Mouse (Mus musculus) testis, adult 2 months (tissue): ENCODE measurements around the gene Tax1bp3.

Experiments
- CTCF ChIP-seq: fragments of 200-500 bp; IDR thresholded peaks from 2 replicates; pipeline ENCODE4 v1.5.1; 2012; ENCODE audit warnings: low read depth, mild to moderate bottlenecking, inconsistent platforms, low read length, moderate library complexity; ENCODE audit not compliant: control insufficient read depth, insufficient read depth, insufficient replicate concordance
- POLR2A ChIP-seq: fragments of 200-500 bp; IDR thresholded peaks from 2 replicates; pipeline ENCODE4 v1.6.1; 2012; ENCODE audit warnings: low read depth, mild to moderate bottlenecking, inconsistent platforms, low read length, moderate library complexity; ENCODE audit not compliant: control insufficient read depth

DNA sequence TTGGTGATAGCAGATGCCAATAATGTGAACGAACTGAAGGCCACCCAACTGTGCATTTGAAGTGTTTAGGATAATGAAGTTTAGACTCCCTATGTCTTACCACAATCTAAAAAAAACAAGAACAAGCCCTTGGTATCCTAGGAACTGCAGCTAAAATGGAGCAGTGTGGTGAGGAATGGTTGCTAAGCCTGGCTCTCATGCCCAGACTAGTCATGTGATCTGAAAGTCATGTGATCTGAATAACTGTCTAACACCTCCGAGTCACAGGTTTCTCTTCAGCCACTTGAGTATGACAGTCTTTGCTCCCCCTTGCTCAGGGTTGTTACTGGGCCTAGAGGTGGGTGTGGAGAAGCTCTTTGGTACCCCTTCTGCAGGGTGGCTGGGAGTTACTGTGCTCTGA lies 55.6 kb downstream of the Tax1bp3 start:
- TF ChIP-seq CTCF = no peak
- TF ChIP-seq POLR2A = no peak
